Mouse (Mus musculus): ENCODE measurements around the gene Rab4b. TPM values are rescaled to one million over a fixed set of nuclear protein-coding genes. Genes with fewer than 3 reads are reported as not detected.

Gene Rab4b
- polyA plus RNA-seq, 1 experiment = 46.6 TPM

- Histone ChIP-seq H3K4me3 (ENCODE audit: insufficient read depth, poor library complexity, severe bottlenecking) (no peak within 1 kb of the TSS), H3K79me3 (ENCODE audit: low read depth) (no peaks in the 10 kb centered on the region), H3K36me3 (ENCODE audit: control insufficient read depth, insufficient read depth) (no peaks in the 10 kb centered on the region), H3K79me2 (ENCODE audit: control insufficient read depth, insufficient read depth) (no peaks in the 10 kb centered on the region), H3K27me3 (ENCODE audit: control insufficient read depth, insufficient read depth, insufficient read length) (peaks cover 7% of the 10 kb centered on the region), H3ac (ENCODE audit: control insufficient read depth, insufficient read length, low read depth) (no peak within 1 kb of the TSS)
- TF ChIP-seq CTCF (IDR thresholded peaks at IDR 0.05; ENCODE audit: control insufficient read depth, insufficient read depth, insufficient read length) (no peak), FOSL1 (IDR thresholded peaks at IDR 0.05; ENCODE audit: insufficient read depth, low read length, poor library complexity, severe bottlenecking) (no peak), MYOG (IDR thresholded peaks at IDR 0.05; ENCODE audit: control insufficient read depth, extremely low read depth, insufficient read length) (no peak), CEBPB (IDR thresholded peaks at IDR 0.05; ENCODE audit: low read depth) (no peak), USF1 (IDR thresholded peaks at IDR 0.05; ENCODE audit: low read depth) (no peak), MYOD1 (IDR thresholded peaks at IDR 0.05; ENCODE audit: control insufficient read depth, insufficient read length, low read depth) (no peak), MAX (IDR thresholded peaks at IDR 0.05) (no peak)
Observed at GRCm38 (mm10) chr7:27119676-27120075, 59.0 kb downstream of the Rab4b start, which contains the start of gene Cyp2f2. Gene Cyp2f2, plus strand, starts transcription at chr7:27119909.

Small RNA genes within 50 kb of the gene (microRNA-seq; reads per million reads assigned to microRNA genes)
- gene Mir1191 (ENCODE audit: borderline microRNAs expressed) (10.0 reads per million, percentile 59 among the genes with 10 or more reads in this experiment), gene Mir3101 (ENCODE audit: borderline microRNAs expressed) (0.20 reads per million)

Other genes with a start within 250 kb of the Rab4b start
- not detected for gene Cyp2a22, start 239.5 kb downstream of the Rab4b start, polyA plus RNA-seq (2012; fragmentation: generic; extraction: Trizol)
- gene Cyp2a12, start 149.8 kb downstream of the Rab4b start, polyA plus RNA-seq (2012; fragmentation: generic; extraction: Trizol) = not detected
- gene Cyp2f2, start 59.0 kb downstream of the Rab4b start, polyA plus RNA-seq (2012; fragmentation: generic; extraction: Trizol) = not detected
- gene Cyp2t4, start 25.2 kb downstream of the Rab4b start, polyA plus RNA-seq (2012; fragmentation: generic; extraction: Trizol) = not detected
- 68.8 TPM for gene Egln2, start 12.1 kb downstream of the Rab4b start, polyA plus RNA-seq (2012; fragmentation: generic; extraction: Trizol)
- gene Gm21983, start 2.2 kb upstream of the Rab4b start, polyA plus RNA-seq (2012; fragmentation: generic; extraction: Trizol) = 0.06 TPM
- gene Mia, start 2.3 kb upstream of the Rab4b start, polyA plus RNA-seq (2012; fragmentation: generic; extraction: Trizol) = 0.26 TPM
- 3.2 TPM for gene BC024978, start 16.9 kb upstream of the Rab4b start, polyA plus RNA-seq (2012; fragmentation: generic; extraction: Trizol)
- gene Snrpa, start 17.4 kb upstream of the Rab4b start, polyA plus RNA-seq (2012; fragmentation: generic; extraction: Trizol) = 210 TPM
- gene Itpkc, start 49.8 kb upstream of the Rab4b start, polyA plus RNA-seq (2012; fragmentation: generic; extraction: Trizol) = 5.7 TPM
- gene Coq8b, start 54.1 kb upstream of the Rab4b start, polyA plus RNA-seq (2012; fragmentation: generic; extraction: Trizol) = 9.3 TPM
- 11.7 TPM for gene Numbl, start 79.5 kb upstream of the Rab4b start, polyA plus RNA-seq (2012; fragmentation: generic; extraction: Trizol)
- gene Ltbp4, start 158.8 kb upstream of the Rab4b start, polyA plus RNA-seq (2012; fragmentation: generic; extraction: Trizol) = 22.9 TPM
- 27.6 TPM for gene Shkbp1, start 177.1 kb upstream of the Rab4b start, polyA plus RNA-seq (2012; fragmentation: generic; extraction: Trizol)
- not detected for gene Gm20479, start 178.5 kb upstream of the Rab4b start, polyA plus RNA-seq (2012; fragmentation: generic; extraction: Trizol)